Mouse (Mus musculus) retina, embryonic 14.5 days (tissue): ENCODE measurements at regions not wholly inside any gene's neighbourhood (a gene's known extent, or its start where the extent isn't known, plus 50 kb on each side); places are given as distances from the start of the nearest gene placed in this dataset.

ENCODE experiments used
- DNase-seq: peaks from one replicate; pipeline ENCODE4 v3.0.0-alpha.2; 2015; ENCODE audit warnings: low spot score

GRCm38 (mm10) chr5:119615681-119616080, 54.8 kb upstream of the Tbx3 start:
- DNase-seq = no peak

GRCm38 (mm10) chr5:119617856-119618255, 52.6 kb upstream of the Tbx3 start:
- DNase-seq = no peak

GRCm38 (mm10) chr5:119619906-119620305, 50.6 kb upstream of the Tbx3 start:
- DNase-seq = no peak
